Mouse (Mus musculus): ENCODE results near the gene Nme8. TPM values are rescaled to one million over a fixed set of nuclear protein-coding genes. Genes with fewer than 3 reads are reported as not detected.

Nme8 gene
- polyA plus RNA-seq, 1 experiment from 2014 or later, result not detected

DNA sequence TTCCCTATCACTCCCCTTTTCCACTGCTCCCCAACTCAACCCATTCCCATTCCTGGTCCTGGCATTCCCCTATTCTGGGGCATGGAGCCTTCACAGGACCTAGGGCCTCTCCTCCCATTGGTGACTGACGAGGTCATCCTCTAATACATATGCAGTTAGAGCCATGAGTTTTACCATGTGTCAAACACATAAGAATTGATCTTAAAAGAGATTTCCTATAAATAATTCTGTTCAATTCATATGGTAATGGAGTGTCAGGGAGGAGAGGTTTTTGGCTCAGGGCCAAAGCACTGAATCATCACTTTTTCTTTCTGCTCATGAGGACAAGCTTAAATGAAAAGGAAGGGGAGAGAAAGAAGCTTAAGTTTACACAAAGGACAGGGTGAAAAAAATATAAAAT is 85.2 kb downstream of the Nme8 start:
- Histone ChIP-seq H3K27me3 (replicated peaks; ENCODE audit: low read depth, poor library complexity, severe bottlenecking) (no peaks in the 10 kb centered on the region), H3K27ac (replicated peaks) (no peak overlapping the region), H3K36me3 (replicated peaks) (no peaks in the 10 kb centered on the region), H3K4me1 (no peaks in the 10 kb centered on the region), H3K9me3 (no peaks in the 10 kb centered on the region), H3K4me3 (no peak overlapping the region)
- no peak for DNase-seq (ENCODE audit: low spot score)
- 79% methylated on average over 1 of the region's 1 CpGs for WGBS

DNA sequence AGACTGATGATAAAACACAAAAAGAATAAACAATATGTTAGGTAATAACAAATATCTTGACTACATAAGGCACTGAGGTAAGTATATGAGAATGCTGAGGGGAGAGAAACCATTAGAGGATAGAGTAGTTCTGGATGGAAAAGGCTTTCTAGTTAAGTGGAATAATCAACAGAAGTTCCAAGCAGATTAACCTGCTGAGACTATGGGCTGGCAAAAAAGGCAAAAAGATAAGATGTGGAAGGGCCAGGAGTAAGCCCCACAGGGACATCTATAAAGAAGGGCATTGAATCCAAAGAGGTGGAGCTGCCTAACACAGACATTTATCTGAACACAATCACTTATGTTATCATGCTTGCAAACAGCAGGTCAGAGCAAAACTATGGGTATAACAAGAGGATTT is 89.5 kb downstream of the Nme8 start:
- no peak for DNase-seq (ENCODE audit: low spot score)
- no peaks in the 10 kb centered on the region for H3K4me1 ChIP-seq
- H3K4me3 ChIP-seq, result no peak overlapping the region
- no peaks in the 10 kb centered on the region for H3K27me3 ChIP-seq (replicated peaks; ENCODE audit: low read depth, poor library complexity, severe bottlenecking)
- H3K27ac ChIP-seq (replicated peaks), result no peak overlapping the region
- no peaks in the 10 kb centered on the region for H3K36me3 ChIP-seq (replicated peaks)
- H3K9me3 ChIP-seq, result no peaks in the 10 kb centered on the region

DNA sequence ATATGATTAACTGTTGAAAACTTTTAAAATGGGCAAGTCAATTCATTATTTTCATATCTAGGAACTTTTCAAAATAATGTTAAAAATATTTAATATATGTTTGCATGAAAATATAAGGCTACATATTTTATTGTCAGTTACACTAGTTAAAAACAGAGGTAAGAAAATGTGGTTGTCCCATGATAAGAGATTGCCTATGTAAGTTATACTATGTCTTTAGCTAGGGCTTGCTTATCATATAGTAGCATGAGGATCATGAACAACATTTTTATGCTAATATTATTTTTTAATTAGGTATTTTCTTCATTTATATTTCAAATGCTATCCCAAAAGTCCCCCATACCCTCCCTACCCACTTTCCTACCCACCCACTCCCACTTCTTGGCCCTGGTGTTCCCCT is 92.7 kb downstream of the Nme8 start:
- Histone ChIP-seq H3K4me3 (no peak overlapping the region), H3K4me1 (no peaks in the 10 kb centered on the region), H3K27ac (replicated peaks) (no peak overlapping the region), H3K9me3 (no peaks in the 10 kb centered on the region), H3K36me3 (replicated peaks) (no peaks in the 10 kb centered on the region), H3K27me3 (replicated peaks; ENCODE audit: low read depth, poor library complexity, severe bottlenecking) (no peaks in the 10 kb centered on the region)
- no peak for DNase-seq (ENCODE audit: low spot score)

DNA sequence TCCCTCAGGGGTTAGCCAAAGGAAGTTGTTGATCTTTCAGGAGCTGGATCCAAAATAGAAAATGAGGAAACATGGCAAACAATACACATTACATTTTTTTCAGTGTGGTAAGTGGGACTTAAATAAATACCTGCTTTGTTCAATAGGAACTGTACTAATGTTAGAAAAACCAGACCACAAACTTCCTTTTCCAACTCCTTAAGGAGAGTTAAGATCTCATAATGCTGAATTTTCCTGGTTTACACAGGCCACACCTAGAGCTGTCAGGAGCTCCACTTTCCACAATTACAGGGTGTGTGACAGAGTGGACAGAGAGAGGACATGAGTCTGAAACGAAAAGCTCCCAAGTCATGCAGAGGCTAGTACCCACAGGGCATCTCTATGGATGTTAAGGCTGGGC is 93.9 kb downstream of the Nme8 start:
- Histone ChIP-seq H3K9me3 (no peaks in the 10 kb centered on the region), H3K36me3 (replicated peaks) (no peaks in the 10 kb centered on the region), H3K27ac (replicated peaks) (no peak overlapping the region), H3K27me3 (replicated peaks; ENCODE audit: low read depth, poor library complexity, severe bottlenecking) (no peaks in the 10 kb centered on the region), H3K4me1 (no peaks in the 10 kb centered on the region), H3K4me3 (no peak overlapping the region)
- WGBS, result 90% methylated on average over 1 of the region's 1 CpGs
- DNase-seq (ENCODE audit: low spot score), result no peak

DNA sequence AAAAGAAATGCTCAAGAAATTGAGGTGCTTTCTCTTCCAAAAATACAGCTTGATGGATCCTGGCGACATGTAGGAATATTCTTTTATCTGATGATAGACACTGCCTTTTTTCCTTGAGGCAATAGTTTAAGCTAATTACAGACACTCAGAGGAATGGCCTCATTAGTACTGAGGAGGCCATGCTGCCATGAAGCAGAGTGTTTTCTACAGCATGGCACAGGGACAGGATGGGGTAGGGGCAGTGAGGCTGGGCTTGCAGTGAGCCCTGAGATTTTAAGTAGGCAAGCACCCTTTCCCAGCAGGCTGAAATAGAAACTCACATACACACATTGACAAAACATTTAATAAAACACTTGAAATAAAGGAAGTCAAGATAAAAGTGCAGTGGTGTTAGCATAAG is 95.1 kb downstream of the Nme8 start:
- Histone ChIP-seq H3K36me3 (replicated peaks) (no peaks in the 10 kb centered on the region), H3K9me3 (no peaks in the 10 kb centered on the region), H3K27me3 (replicated peaks; ENCODE audit: low read depth, poor library complexity, severe bottlenecking) (no peaks in the 10 kb centered on the region), H3K4me3 (no peak overlapping the region), H3K27ac (replicated peaks) (no peak overlapping the region), H3K4me1 (no peaks in the 10 kb centered on the region)
- 69% methylated on average over 1 of the region's 1 CpGs for WGBS
- DNase-seq (ENCODE audit: low spot score), result no peak

DNA sequence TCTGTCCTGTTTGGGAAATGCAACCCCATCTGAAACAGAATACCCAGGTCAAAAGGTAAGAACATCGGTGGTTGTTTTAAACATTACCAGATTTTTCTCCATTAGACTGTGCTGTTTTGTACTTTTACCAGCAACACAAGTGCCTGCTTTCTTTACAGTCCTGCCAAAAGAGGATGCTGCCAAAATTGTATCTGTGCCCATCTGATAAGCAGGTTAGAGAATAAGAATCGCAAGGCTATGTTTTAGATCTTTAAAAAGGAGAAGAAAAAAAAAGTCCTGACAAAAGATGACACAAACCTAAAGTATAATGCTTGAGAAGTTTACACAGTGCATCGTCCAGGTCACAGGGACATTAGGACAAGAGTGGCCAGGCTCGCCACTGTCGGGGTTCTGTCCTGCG is 98.4 kb downstream of the Nme8 start:
- no peak for DNase-seq (ENCODE audit: low spot score)
- no peaks in the 10 kb centered on the region for H3K27me3 ChIP-seq (replicated peaks; ENCODE audit: low read depth, poor library complexity, severe bottlenecking)
- H3K9me3 ChIP-seq, result no peaks in the 10 kb centered on the region
- 88% methylated on average over 6 of the region's 6 CpGs for WGBS
- no peak overlapping the region for H3K4me3 ChIP-seq
- no peak overlapping the region for H3K27ac ChIP-seq (replicated peaks)
- H3K4me1 ChIP-seq, result no peaks in the 10 kb centered on the region
- no peaks in the 10 kb centered on the region for H3K36me3 ChIP-seq (replicated peaks)

DNA sequence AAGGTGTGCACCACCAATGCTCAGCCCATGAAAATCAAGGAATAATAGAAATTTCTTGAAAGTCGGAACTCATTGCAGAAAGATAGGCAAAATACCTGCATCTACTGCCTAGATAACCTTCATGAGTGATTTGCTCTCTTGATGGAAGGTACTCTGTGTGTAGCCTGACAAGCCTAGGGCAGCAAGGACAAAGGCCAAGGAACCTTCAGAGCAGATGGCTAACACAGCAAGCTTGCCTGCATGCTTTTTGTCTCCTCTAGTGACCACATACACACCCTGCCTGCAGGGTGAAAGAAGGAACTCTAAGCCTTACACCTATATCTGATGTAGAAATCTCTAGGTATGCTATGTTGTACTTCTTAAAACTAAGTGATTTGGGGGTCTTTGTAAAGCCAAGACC is 102.5 kb downstream of the Nme8 start:
- Histone ChIP-seq H3K9me3 (no peaks in the 10 kb centered on the region), H3K4me1 (no peaks in the 10 kb centered on the region), H3K27ac (replicated peaks) (no peak overlapping the region), H3K27me3 (replicated peaks; ENCODE audit: low read depth, poor library complexity, severe bottlenecking) (no peaks in the 10 kb centered on the region), H3K36me3 (replicated peaks) (no peaks in the 10 kb centered on the region), H3K4me3 (no peak overlapping the region)
- 86% methylated on average over 1 of the region's 1 CpGs for WGBS
- DNase-seq (ENCODE audit: low spot score), result no peak

Other genes with a start within 250 kb of the Nme8 start
- gene Epdr1, start 77.9 kb downstream of the Nme8 start, polyA plus RNA-seq (2016; fragmentation: Nextera tagmentation; extraction: Ambion mirVana), result 12.1 and 13.2 TPM in 2 replicates
- 0.26 and 0.67 TPM in 2 replicates for gene Sfrp4, start 74.7 kb downstream of the Nme8 start, polyA plus RNA-seq (2016; fragmentation: Nextera tagmentation; extraction: Ambion mirVana)
- 0.09 and 0.19 TPM in 2 replicates for gene Gpr141, start 126.5 kb upstream of the Nme8 start, polyA plus RNA-seq (2016; fragmentation: Nextera tagmentation; extraction: Ambion mirVana)

Measured in embryonic facial prominence, embryonic 10.5 days (tissue).